ENCODE assay signal across 19 mouse cellular contexts in the genomic region with DNA sequence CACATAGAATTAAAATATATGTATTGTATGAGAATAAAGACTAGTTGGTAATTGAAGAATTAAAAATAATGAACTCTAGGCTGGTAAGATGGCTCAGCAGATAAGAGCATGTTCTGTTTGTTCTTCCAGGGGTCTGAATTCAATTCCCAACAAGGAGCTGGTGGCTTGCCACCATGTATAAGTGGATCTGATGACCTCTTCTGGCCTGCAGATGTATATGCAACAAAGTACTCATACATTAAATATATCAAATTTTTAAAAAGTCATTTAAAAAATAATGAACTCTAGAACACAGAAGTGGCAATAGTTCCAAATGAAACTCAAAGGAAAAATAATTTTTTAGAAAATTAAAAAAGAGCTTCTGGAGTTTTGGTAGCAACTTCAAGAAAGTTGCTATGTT.
DNase-seq lines count a peak whose midpoint lies in the region; ATAC-seq and TF ChIP-seq lines count a peak whose summit lies in the region.
"Had no signal": no experiment of that assay in that cellular context is flagged by ENCODE, and none has a peak within 500 bp of the region (broad histone marks: within the 10 kb centered on the region; RNA-seq: fewer than 3 reads in every experiment).

No protein-coding gene starts in this region.

- H3K27ac ChIP-seq in intestine, postnatal 0 days (ENCODE audit: low read depth, low read length): no peak overlapping the region
- no peak overlapping the region for H3K27ac ChIP-seq in intestine, embryonic 15.5 days
- H3K27ac ChIP-seq in thymus, adult 2 months (ENCODE audit: control insufficient read depth, insufficient read depth, low read length): no peak overlapping the region
- H3K27ac ChIP-seq: hindbrain, embryonic 12.5 days; kidney, embryonic 15.5 days; limb, embryonic 13.5 days; liver, embryonic 14.5 days had no signal

- no peaks in the 10 kb centered on the region for H3K4me1 ChIP-seq in intestine, postnatal 0 days (replicated peaks; ENCODE audit: control insufficient read depth, insufficient read depth, low read length)
- H3K4me1 ChIP-seq in intestine, embryonic 15.5 days (replicated peaks): no peaks in the 10 kb centered on the region
- no peaks in the 10 kb centered on the region for H3K4me1 ChIP-seq in thymus, adult 2 months (replicated peaks; ENCODE audit: control insufficient read depth, insufficient read depth, low read length)
- H3K4me1 ChIP-seq: hindbrain, embryonic 12.5 days; kidney, embryonic 15.5 days; limb, embryonic 13.5 days had no signal

- H3K4me2 ChIP-seq in intestine, postnatal 0 days (replicated peaks; ENCODE audit: low read depth): no peak overlapping the region
- H3K4me2 ChIP-seq in intestine, embryonic 15.5 days (replicated peaks): no peak overlapping the region
- H3K4me2 ChIP-seq: hindbrain, embryonic 12.5 days; kidney, embryonic 15.5 days; limb, embryonic 13.5 days had no signal

- no peaks in the 10 kb centered on the region for H3K27me3 ChIP-seq in intestine, postnatal 0 days (replicated peaks; ENCODE audit: control insufficient read depth, insufficient read depth, low read length)
- no peaks in the 10 kb centered on the region for H3K27me3 ChIP-seq in intestine, embryonic 15.5 days (replicated peaks)
- no peaks in the 10 kb centered on the region for H3K27me3 ChIP-seq in thymus, adult 2 months (ENCODE audit: control insufficient read depth, insufficient read depth, low read length)
- H3K27me3 ChIP-seq: hindbrain, embryonic 12.5 days; kidney, embryonic 15.5 days; limb, embryonic 13.5 days had no signal

- ATAC-seq in intestine, postnatal 0 days: no peak
- no peak for ATAC-seq in intestine, embryonic 15.5 days

- H3K9ac ChIP-seq in intestine, postnatal 0 days (ENCODE audit: low read depth, low read length): no peak overlapping the region
- H3K9ac ChIP-seq in intestine, embryonic 15.5 days: no peak overlapping the region
- H3K9ac ChIP-seq: hindbrain, embryonic 12.5 days; kidney, embryonic 15.5 days; limb, embryonic 13.5 days; liver, embryonic 14.5 days had no signal

- H3K36me3 ChIP-seq in intestine, postnatal 0 days (ENCODE audit: control insufficient read depth, insufficient read depth): no peaks in the 10 kb centered on the region
- H3K36me3 ChIP-seq in intestine, embryonic 15.5 days: no peaks in the 10 kb centered on the region
- H3K36me3 ChIP-seq in thymus, adult 2 months (ENCODE audit: control insufficient read depth, insufficient read depth, low read length): no peaks in the 10 kb centered on the region
- H3K36me3 ChIP-seq: G1E; hindbrain, embryonic 12.5 days; kidney, embryonic 15.5 days; limb, embryonic 13.5 days had no signal

- no peak overlapping the region for H3K4me3 ChIP-seq in intestine, postnatal 0 days (ENCODE audit: low read depth, low read length)
- H3K4me3 ChIP-seq in intestine, embryonic 15.5 days (replicated peaks): no peak overlapping the region
- no peak overlapping the region for H3K4me3 ChIP-seq in thymus, adult 2 months (ENCODE audit: control insufficient read depth, insufficient read depth, low read length)
- H3K4me3 ChIP-seq: hindbrain, embryonic 12.5 days; kidney, embryonic 15.5 days; limb, embryonic 13.5 days had no signal

- TF ChIP-seq POLR2A in thymus, adult 2 months (IDR thresholded peaks at IDR 0.05; ENCODE audit: control insufficient read depth, extremely low read depth, insufficient read depth, low read length, poor library complexity): no peak

- peak; percentile 2 for DNase-seq in adrenal gland, postnatal 10 days
- DNase-seq in adrenal gland, adult 2 months: no peak
- DNase-seq in A20 (ENCODE audit: low read depth, low spot score): peak; percentile 50
- DNase-seq in adipocyte (ENCODE audit: low spot score): peak; percentile 10
- DNase-seq in T-cell, adult 2 months (ENCODE audit: low spot score): no peak
- DNase-seq in thymus, adult 2 months: no peak
- DNase-seq: adrenal gland, postnatal 36 days; cerebellum, adult 9-11 months; gastrocnemius, postnatal 14 days; lung, postnatal 14 days; right cerebral cortex, postnatal 25 days; thymus, postnatal 25 days had no signal

- peak; percentile 41 for TF ChIP-seq CTCF in intestine, postnatal 0 days (IDR thresholded peaks at IDR 0.05; ENCODE audit: low read depth)
- TF ChIP-seq CTCF in thymus, adult 2 months (IDR thresholded peaks at IDR 0.05; ENCODE audit: borderline replicate concordance, control insufficient read depth, extremely low read depth, insufficient read depth, low read length, poor library complexity): no peak

- H3K9me3 ChIP-seq in intestine, postnatal 0 days (ENCODE audit: control insufficient read depth): no peaks in the 10 kb centered on the region
- H3K9me3 ChIP-seq in intestine, embryonic 15.5 days: no peaks in the 10 kb centered on the region
- H3K9me3 ChIP-seq: hindbrain, embryonic 12.5 days; kidney, embryonic 15.5 days; limb, embryonic 13.5 days had no signal

Comparison
In these comparisons a context has a peak if more than half of its experiments do, and no peak if none do; other contexts are left out.
1. DNase-seq: peak in adrenal gland, postnatal 10 days (single experiment), A20 (single experiment) and adipocyte (single experiment); none in adrenal gland, adult 2 months (single experiment), T-cell, adult 2 months (single experiment) and thymus, adult 2 months (single experiment).